Mouse (Mus musculus) intestine, postnatal 0 days (tissue): ENCODE results near the gene Slc25a4. TPM values are rescaled to one million over a fixed set of nuclear protein-coding genes. Genes with fewer than 3 reads are reported as not detected.

Experiments used
- ATAC-seq: fragments of 200-750 bp; cut with Nextera tagmentation; 2 replicates; pipeline ENCODE4 v1.8.0; 2017; ENCODE audit warnings: mild to moderate bottlenecking, moderate TSS enrichment, moderate library complexity
- H3K27ac ChIP-seq: fragments of 300-500 bp; sonication (generic); 2 replicates; pipeline ENCODE4 v1.5.1; 2014; ENCODE audit warnings: mild to moderate bottlenecking, low read depth, low read length, moderate library complexity
- H3K27me3 ChIP-seq: fragments of 300-500 bp; sonication (generic); replicated peaks from 2 replicates; pipeline ENCODE4 v1.6.1; 2014; ENCODE audit warnings: low read length, mixed read lengths; ENCODE audit not compliant: control insufficient read depth, insufficient read depth
- H3K36me3 ChIP-seq: fragments of 300-500 bp; sonication (generic); 2 replicates; pipeline ENCODE4 v1.6.1; 2014; ENCODE audit warnings: mild to moderate bottlenecking, moderate library complexity; ENCODE audit not compliant: control insufficient read depth, insufficient read depth
- H3K4me1 ChIP-seq: fragments of 300-500 bp; sonication (generic); replicated peaks from 2 replicates; pipeline ENCODE4 v1.6.1; 2014; ENCODE audit warnings: antibody characterized with exemption, low read length, mixed read lengths; ENCODE audit not compliant: control insufficient read depth, insufficient read depth
- H3K4me2 ChIP-seq: fragments of 300-500 bp; sonication (generic); replicated peaks from 2 replicates; pipeline ENCODE4 v1.6.1; 2014; ENCODE audit warnings: low read depth, mild to moderate bottlenecking, moderate library complexity
- H3K4me3 ChIP-seq: fragments of 300-500 bp; sonication (generic); 2 replicates; pipeline ENCODE4 v1.5.1; 2014; ENCODE audit warnings: low read depth, low read length
- H3K9ac ChIP-seq: fragments of 300-500 bp; sonication (generic); 2 replicates; pipeline ENCODE4 v1.6.1; 2014; ENCODE audit warnings: mild to moderate bottlenecking, low read depth, low read length
- H3K9me3 ChIP-seq: fragments of 300-500 bp; sonication (generic); 2 replicates; pipeline ENCODE4 v1.6.1; 2016; ENCODE audit warnings: mixed run types; ENCODE audit not compliant: control insufficient read depth
- CTCF ChIP-seq: sonication (generic); IDR thresholded peaks from 2 replicates; pipeline ENCODE4 v1.5.1; 2016; ENCODE audit warnings: low read depth, mild to moderate bottlenecking, control low read depth, antibody characterized with exemption, moderate library complexity
- WGBS: fragments of 180-500 bp; shearing (Covaris S2); extraction: QIAGEN DNeasy Blood & Tissue Kit; methylation state at CpG from one replicate; pipeline ENCODE4 v1.1.7; 2014; 5-methylcytosine and 5-hydroxymethylcytosine counted together
- polyA plus RNA-seq: library from polyadenylated mRNA; unstranded; fragments of >200 nt; fragmentation: Nextera tagmentation; extraction: Ambion mirVana; gene quantifications from 2 replicates; pipeline ENCODE4 v1.2.1, GENCODE M21; 2015

The Slc25a4 gene
- polyA plus RNA-seq, 1 experiment from 2014 or later: 230 TPM

DNA sequence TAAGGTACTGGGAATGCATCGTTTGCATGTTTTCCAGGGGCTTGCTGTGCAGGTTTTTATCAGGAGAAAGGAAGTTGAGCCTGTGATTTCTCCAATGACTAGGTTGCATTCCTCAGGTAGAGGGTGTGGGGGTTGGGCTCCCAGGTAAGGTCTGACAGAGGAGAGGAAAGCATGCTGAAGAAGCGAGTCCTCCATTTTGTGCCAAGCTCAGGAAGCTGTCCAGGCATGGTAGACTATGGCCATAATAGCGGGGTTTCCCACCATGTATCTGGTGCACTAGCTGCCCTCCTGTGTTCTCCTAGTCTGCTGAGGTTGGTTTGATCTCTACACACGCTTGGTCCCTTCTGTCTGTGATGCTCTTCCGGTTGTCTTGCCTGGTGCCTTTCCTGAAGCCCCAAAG is 13.4 kb downstream of the Slc25a4 start:
- no peak for ATAC-seq
- Histone ChIP-seq H3K4me1 (no peaks in the 10 kb centered on the region), H3K4me2 (no peak overlapping the region), H3K27me3 (no peaks in the 10 kb centered on the region), H3K36me3 (peaks cover 28% of the 10 kb centered on the region), H3K4me3 (no peak overlapping the region), H3K9ac (no peak overlapping the region), H3K27ac (no peak overlapping the region), H3K9me3 (no peaks in the 10 kb centered on the region)
- TF ChIP-seq CTCF: no peak
- WGBS: 86% methylated on average over 5 of the region's 5 CpGs

DNA sequence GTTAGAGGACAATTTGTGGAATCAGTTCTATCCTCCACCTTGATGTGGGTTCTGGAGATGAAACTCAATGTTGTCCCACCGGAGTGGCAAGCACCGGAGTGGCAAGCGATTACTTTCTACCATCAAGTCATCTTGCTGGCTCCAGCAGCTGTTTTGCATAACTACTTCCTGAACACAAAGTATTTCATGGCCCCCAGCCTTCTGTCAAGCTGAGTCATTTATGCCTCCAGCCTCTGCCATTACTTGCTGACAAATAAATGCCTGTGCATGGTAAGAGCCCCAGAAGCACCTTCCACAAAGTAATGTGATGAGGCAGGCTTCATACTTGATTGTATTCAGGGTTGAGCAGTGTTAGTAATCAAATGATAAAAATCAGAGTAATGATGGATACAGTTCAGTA is 14.2 kb downstream of the Slc25a4 start:
- H3K4me1 ChIP-seq: no peaks in the 10 kb centered on the region
- no peaks in the 10 kb centered on the region for H3K9me3 ChIP-seq
- ATAC-seq: no peak
- peaks cover 35% of the 10 kb centered on the region for H3K36me3 ChIP-seq
- no peaks in the 10 kb centered on the region for H3K27me3 ChIP-seq
- H3K4me2 ChIP-seq: no peak overlapping the region
- no peak overlapping the region for H3K27ac ChIP-seq
- 93% methylated on average over 3 of the region's 3 CpGs for WGBS
- H3K9ac ChIP-seq: no peak overlapping the region
- TF ChIP-seq CTCF: no peak
- no peak overlapping the region for H3K4me3 ChIP-seq

DNA sequence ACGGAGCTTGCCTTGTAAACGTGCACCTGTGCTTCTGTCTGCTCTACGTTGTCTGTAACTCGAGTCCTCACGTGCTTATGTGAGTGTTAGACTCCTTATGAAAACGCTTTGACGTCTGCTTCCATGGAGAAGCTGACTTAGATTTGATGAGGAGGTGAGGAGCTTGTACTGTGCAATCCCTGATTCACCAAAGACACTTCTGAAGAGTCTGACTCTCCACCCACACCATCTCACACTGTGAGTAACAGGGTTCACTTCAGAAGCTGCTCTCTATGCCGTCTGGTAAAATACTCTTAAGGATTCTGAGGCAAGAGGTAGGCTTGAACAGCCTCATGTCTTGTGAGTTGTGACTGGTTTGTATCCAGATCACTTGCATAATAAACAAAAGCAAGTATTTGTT is 18.0 kb downstream of the Slc25a4 start:
- no peak for ATAC-seq
- TF ChIP-seq CTCF: no peak

DNA sequence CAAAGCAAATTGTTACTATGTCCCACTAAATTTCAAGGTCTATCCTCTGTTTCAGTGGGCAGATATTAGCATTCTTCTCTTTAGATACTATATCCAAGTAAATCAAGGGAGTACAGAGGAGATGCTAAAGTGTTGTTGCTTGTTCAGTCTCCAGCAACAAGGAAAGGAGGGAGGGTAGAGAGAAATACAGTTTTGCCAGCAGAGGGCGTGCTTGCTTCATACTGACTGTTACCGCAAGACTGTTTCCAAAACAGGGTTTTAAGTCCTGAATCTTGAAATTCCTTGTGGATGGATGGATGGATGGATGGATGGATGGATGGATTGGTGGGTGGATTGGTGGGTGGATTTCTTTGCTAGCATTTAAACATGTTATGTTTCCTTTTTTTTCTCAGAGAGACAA is 25.7 kb downstream of the Slc25a4 start:
- Histone ChIP-seq H3K27ac (no peak overlapping the region), H3K9me3 (no peaks in the 10 kb centered on the region), H3K4me2 (no peak overlapping the region), H3K27me3 (no peaks in the 10 kb centered on the region), H3K4me1 (no peaks in the 10 kb centered on the region), H3K36me3 (peaks cover 3% of the 10 kb centered on the region), H3K4me3 (no peak overlapping the region), H3K9ac (no peak overlapping the region)
- WGBS: 9% methylated on average over 2 of the region's 2 CpGs
- TF ChIP-seq CTCF: peak; percentile 88
- no peak for ATAC-seq

More for the DNA sequence above, 18.0 kb downstream of the Slc25a4 start:
- Histone ChIP-seq H3K4me3 (no peak overlapping the region), H3K9ac (no peak overlapping the region), H3K27me3 (no peaks in the 10 kb centered on the region), H3K27ac (no peak overlapping the region), H3K9me3 (no peaks in the 10 kb centered on the region), H3K4me1 (no peaks in the 10 kb centered on the region), H3K4me2 (no peak overlapping the region), H3K36me3 (peaks cover 40% of the 10 kb centered on the region)
- WGBS: 88% methylated on average over 8 of the region's 8 CpGs

DNA sequence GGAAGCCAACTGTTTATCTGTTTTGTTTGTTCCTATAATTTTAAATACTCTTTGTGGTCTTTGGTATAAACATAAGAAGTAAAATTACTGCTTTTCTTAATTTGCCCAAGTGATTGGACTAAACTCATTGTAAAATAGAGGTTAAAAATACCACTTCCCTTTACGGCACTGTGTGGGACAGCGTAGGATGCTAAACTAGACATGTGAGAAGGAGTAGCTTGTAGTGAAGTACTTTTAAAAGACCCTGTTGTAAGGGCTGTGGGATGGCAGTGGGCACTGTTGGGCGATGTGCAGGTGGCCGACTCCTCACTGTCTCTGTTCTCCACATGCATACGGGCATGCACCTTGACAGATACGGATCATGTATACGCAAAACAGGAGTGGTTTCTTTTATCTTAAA is 30.9 kb downstream of the Slc25a4 start:
- Histone ChIP-seq H3K9ac (no peak overlapping the region), H3K4me3 (no peak overlapping the region), H3K27me3 (no peaks in the 10 kb centered on the region), H3K9me3 (no peaks in the 10 kb centered on the region), H3K27ac (no peak overlapping the region), H3K36me3 (no peaks in the 10 kb centered on the region; the same call in 1 of the 2 replicates), H3K4me1 (no peaks in the 10 kb centered on the region), H3K4me2 (no peak overlapping the region)
- 92% methylated on average over 7 of the region's 7 CpGs for WGBS
- no peak for ATAC-seq
- TF ChIP-seq CTCF: no peak

DNA sequence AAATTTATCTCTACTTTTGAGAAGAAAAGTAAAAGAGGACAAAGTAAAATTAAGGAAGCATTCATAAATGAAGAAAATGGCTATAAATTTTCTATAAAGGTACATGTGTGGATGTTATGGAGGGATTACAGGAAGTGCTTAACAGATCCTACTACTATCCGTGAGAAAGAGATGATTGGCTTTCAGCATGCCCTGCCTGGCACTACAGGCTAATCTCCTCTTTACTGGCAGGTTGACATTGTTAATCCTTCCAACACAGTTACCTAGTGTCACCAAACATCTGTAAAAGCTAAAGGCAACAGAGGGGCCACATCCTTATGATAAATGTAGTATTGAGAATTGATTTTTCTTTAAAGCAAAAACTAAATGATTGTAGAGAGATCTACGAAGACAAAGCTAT is 37.4 kb downstream of the Slc25a4 start:
- Histone ChIP-seq H3K27me3 (no peaks in the 10 kb centered on the region), H3K9ac (no peak overlapping the region), H3K4me1 (no peaks in the 10 kb centered on the region), H3K36me3 (peaks cover 13% of the 10 kb centered on the region), H3K4me3 (no peak overlapping the region), H3K4me2 (no peak overlapping the region), H3K27ac (no peak overlapping the region), H3K9me3 (no peaks in the 10 kb centered on the region)
- no peak for TF ChIP-seq CTCF
- ATAC-seq: no peak
- WGBS: 71% methylated on average over 2 of the region's 2 CpGs

DNA sequence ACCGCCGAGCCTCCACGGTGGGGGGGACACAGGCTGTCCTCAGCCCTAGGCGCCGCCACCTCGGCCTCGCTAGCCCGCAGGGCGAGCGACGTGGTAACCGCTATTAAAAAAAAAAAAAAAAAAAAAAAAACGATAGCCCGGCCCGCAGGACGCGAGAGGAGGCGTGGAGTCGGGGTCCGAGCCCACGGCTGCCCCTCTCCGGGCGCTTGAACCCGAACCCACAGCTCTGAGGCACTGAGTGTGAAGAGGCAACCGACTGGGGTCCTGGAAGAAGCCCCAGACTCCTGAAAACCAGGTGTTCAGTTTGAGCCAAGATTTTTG is 47.3 kb downstream of the Slc25a4 start:
- no peak for TF ChIP-seq CTCF
- Histone ChIP-seq H3K9me3 (no peaks in the 10 kb centered on the region), H3K4me3 (peak overlapping the region; percentile 85), H3K36me3 (no peaks in the 10 kb centered on the region), H3K27ac (peak overlapping the region; percentile 90), H3K27me3 (no peaks in the 10 kb centered on the region), H3K4me2 (peak overlapping the region; percentile 90), H3K9ac (peak overlapping the region; percentile 77), H3K4me1 (no peaks in the 10 kb centered on the region)
- WGBS: under 1% methylated on average over 23 of the region's 25 CpGs
- ATAC-seq: no peak
